Mouse (Mus musculus): ENCODE measurements around the gene March1.

GRCm38 (mm10) chr8:65956948-65957347, 339.2 kb downstream of the March1 start:
- TF ChIP-seq POLR2A (IDR thresholded peaks at IDR 0.05; ENCODE audit: insufficient read depth, low read depth, low read length) (no peak), EP300 (IDR thresholded peaks at IDR 0.05; ENCODE audit: insufficient read depth, low read depth, low read length) (no peak)

Data from heart, adult 2 months (tissue).